Mouse (Mus musculus): ENCODE measurements at regions not wholly inside any gene's neighbourhood (a gene's known extent, or its start where the extent isn't known, plus 50 kb on each side); places are given as distances from the start of the nearest gene placed in this dataset.

DNA sequence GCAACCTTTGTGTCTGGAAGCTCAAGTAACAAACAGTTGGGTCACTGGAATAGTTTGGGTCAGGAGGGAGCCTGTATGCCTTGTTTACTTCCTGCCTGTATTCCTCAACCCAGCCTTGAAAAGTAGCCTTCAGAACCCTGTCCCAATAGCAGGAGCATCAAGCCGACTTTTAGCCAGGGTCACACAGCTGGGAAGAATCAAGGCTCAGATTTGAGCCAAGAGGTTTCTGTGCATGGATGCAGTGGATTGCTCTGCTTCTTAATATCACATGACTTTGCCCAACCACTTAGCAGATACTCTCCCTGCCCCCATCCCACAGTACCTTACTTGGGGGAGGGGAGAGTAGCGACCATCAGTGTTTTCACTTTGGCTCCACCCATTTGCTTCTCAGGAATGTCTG lies 210.2 kb upstream of the N4bp1 start:
- WGBS = 42% methylated on average over 2 of the region's 2 CpGs
- no peak for ATAC-seq (replicated peaks; ENCODE audit: low FRiP score, low read depth)
- H3K4me2 ChIP-seq (ENCODE audit: low read length) = no peak overlapping the region

DNA sequence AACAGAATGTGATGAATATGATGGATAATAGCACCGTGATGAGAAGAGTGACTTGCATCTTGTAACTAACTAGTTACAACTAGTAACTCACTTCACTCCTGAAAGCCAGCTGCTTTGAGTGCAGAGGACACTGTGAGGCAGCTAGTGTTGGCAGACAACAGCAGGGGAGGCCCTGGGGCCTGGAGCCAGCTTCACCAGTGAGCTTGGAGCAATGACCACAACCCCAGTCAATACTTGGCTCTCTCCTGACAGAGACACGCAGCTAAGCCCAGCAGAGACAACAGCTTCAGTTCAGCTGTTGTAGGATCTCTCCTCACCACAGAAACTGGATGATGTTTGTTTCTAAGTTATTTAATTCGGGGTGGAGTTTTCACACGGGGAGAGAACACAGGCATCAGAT lies 209.6 kb upstream of the N4bp1 start:
- WGBS = 72% methylated on average over 4 of the region's 4 CpGs
- H3K27me3 ChIP-seq (ENCODE audit: insufficient read depth, low read length) = no peaks in the 10 kb centered on the region

More for the DNA sequence above, 210.2 kb upstream of the N4bp1 start:
- H3K36me3 ChIP-seq (ENCODE audit: insufficient read depth, low read length) = no peaks in the 10 kb centered on the region
- no peak overlapping the region for H3K27ac ChIP-seq
- no peaks in the 10 kb centered on the region for H3K9me3 ChIP-seq (replicated peaks; ENCODE audit: low read length)
- no peaks in the 10 kb centered on the region for H3K27me3 ChIP-seq (ENCODE audit: insufficient read depth, low read length)
- no peaks in the 10 kb centered on the region for H3K4me1 ChIP-seq (replicated peaks; ENCODE audit: insufficient read depth, low read length)
- TF ChIP-seq CTCF (IDR thresholded peaks at IDR 0.05; ENCODE audit: low read depth) = no peak
- no peak overlapping the region for H3K4me3 ChIP-seq (replicated peaks; ENCODE audit: low read depth, low read length)
- peak; percentile 15 for DNase-seq (ENCODE audit: low spot score)
- no peak overlapping the region for H3K9ac ChIP-seq (ENCODE audit: low read depth, low read length)

DNA sequence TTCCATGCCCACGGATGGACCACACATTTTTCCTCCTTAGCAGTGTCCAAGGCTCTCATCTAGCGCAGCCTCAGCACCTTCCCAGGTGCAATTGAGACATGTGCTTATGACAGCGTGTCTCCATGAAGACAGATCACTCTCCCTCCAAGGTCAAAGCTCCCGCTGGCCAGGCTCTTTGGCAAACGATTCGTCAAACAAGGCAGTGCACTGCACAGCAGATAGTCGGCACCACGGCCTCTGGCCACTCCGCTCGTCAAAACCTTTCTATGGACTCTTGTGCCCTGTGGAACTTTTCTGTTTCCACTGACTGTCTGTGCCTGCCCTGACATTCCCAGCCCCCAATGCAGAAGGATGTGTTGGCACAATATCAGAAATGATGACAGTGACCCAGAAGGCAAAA lies 208.7 kb upstream of the N4bp1 start:
- H3K36me3 ChIP-seq (ENCODE audit: insufficient read depth, low read length) = no peaks in the 10 kb centered on the region
- TF ChIP-seq CTCF (IDR thresholded peaks at IDR 0.05; ENCODE audit: low read depth) = no peak
- no peak overlapping the region for H3K4me2 ChIP-seq (ENCODE audit: low read length)
- H3K27me3 ChIP-seq (ENCODE audit: insufficient read depth, low read length) = no peaks in the 10 kb centered on the region
- no peaks in the 10 kb centered on the region for H3K4me1 ChIP-seq (replicated peaks; ENCODE audit: insufficient read depth, low read length)
- 57% methylated on average over 10 of the region's 10 CpGs for WGBS
- no peak overlapping the region for H3K27ac ChIP-seq
- H3K9ac ChIP-seq (ENCODE audit: low read depth, low read length) = no peak overlapping the region
- DNase-seq (ENCODE audit: low spot score) (no peak), ATAC-seq (replicated peaks; ENCODE audit: low FRiP score, low read depth) (no peak)
- H3K9me3 ChIP-seq (replicated peaks; ENCODE audit: low read length) = no peaks in the 10 kb centered on the region
- no peak overlapping the region for H3K4me3 ChIP-seq (replicated peaks; ENCODE audit: low read depth, low read length)

More for the DNA sequence above, 209.6 kb upstream of the N4bp1 start:
- H3K27ac ChIP-seq = no peak overlapping the region
- H3K4me1 ChIP-seq (replicated peaks; ENCODE audit: insufficient read depth, low read length) = no peaks in the 10 kb centered on the region
- no peak overlapping the region for H3K9ac ChIP-seq (ENCODE audit: low read depth, low read length)
- no peak overlapping the region for H3K4me3 ChIP-seq (replicated peaks; ENCODE audit: low read depth, low read length)
- no peaks in the 10 kb centered on the region for H3K9me3 ChIP-seq (replicated peaks; ENCODE audit: low read length)
- DNase-seq (ENCODE audit: low spot score) (no peak), ATAC-seq (replicated peaks; ENCODE audit: low FRiP score, low read depth) (no peak)
- H3K36me3 ChIP-seq (ENCODE audit: insufficient read depth, low read length) = no peaks in the 10 kb centered on the region
- H3K4me2 ChIP-seq (ENCODE audit: low read length) = no peak overlapping the region
- TF ChIP-seq CTCF (IDR thresholded peaks at IDR 0.05; ENCODE audit: low read depth) = no peak

GRCm38 (mm10) chr8:87093081-87093480 lies 208.0 kb upstream of the N4bp1 start:
- Histone ChIP-seq H3K36me3 (ENCODE audit: insufficient read depth, low read length) (no peaks in the 10 kb centered on the region), H3K4me2 (ENCODE audit: low read length) (no peak overlapping the region), H3K9me3 (replicated peaks; ENCODE audit: low read length) (no peaks in the 10 kb centered on the region), H3K4me1 (replicated peaks; ENCODE audit: insufficient read depth, low read length) (no peaks in the 10 kb centered on the region), H3K4me3 (replicated peaks; ENCODE audit: low read depth, low read length) (no peak overlapping the region), H3K27ac (no peak overlapping the region), H3K27me3 (ENCODE audit: insufficient read depth, low read length) (no peaks in the 10 kb centered on the region), H3K9ac (ENCODE audit: low read depth, low read length) (no peak overlapping the region)
- WGBS = 56% methylated on average over 5 of the region's 5 CpGs
- ATAC-seq (replicated peaks; ENCODE audit: low FRiP score, low read depth) (no peak), DNase-seq (ENCODE audit: low spot score) (no peak)
- TF ChIP-seq CTCF (IDR thresholded peaks at IDR 0.05; ENCODE audit: low read depth) = no peak

- no peak for TF ChIP-seq CTCF (IDR thresholded peaks at IDR 0.05; ENCODE audit: low read depth)
- no peak overlapping the region for H3K4me3 ChIP-seq (replicated peaks; ENCODE audit: low read depth, low read length)
- DNase-seq (ENCODE audit: low spot score) = peak; percentile 65
- no peak overlapping the region for H3K9ac ChIP-seq (ENCODE audit: low read depth, low read length)
- no peaks in the 10 kb centered on the region for H3K4me1 ChIP-seq (replicated peaks; ENCODE audit: insufficient read depth, low read length)
- no peak overlapping the region for H3K27ac ChIP-seq
- H3K36me3 ChIP-seq (ENCODE audit: insufficient read depth, low read length) = no peaks in the 10 kb centered on the region
- no peak for ATAC-seq (replicated peaks; ENCODE audit: low FRiP score, low read depth)
- no peak overlapping the region for H3K4me2 ChIP-seq (ENCODE audit: low read length)
- no peaks in the 10 kb centered on the region for H3K27me3 ChIP-seq (ENCODE audit: insufficient read depth, low read length)
- no peaks in the 10 kb centered on the region for H3K9me3 ChIP-seq (replicated peaks; ENCODE audit: low read length)
- WGBS = 49% methylated on average over 9 of the region's 9 CpGs
Observed at GRCm38 (mm10) chr8:87087451-87088095, 202.5 kb upstream of the N4bp1 start.

DNA sequence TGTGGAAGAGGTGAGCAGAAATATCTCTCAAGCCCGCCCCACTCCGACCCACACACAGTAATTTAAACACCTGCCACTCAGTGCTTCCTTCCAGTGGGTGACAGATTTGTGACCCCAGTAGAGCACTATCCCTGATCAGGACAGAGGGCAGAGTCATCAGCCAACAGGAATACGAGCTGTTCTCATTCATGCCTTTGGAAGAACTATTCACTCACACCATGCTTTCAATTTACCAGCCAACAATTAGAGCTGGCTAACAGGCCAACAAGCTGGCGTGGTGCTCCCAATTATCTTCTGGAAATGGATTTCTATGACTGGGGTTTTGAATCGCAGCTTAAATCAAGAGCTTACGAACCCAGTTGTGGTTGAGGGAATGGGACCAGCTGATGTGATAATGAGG lies 193.2 kb upstream of the N4bp1 start:
- Histone ChIP-seq H3K9ac (ENCODE audit: low read depth, low read length) (no peak overlapping the region), H3K4me1 (replicated peaks; ENCODE audit: insufficient read depth, low read length) (no peaks in the 10 kb centered on the region), H3K27me3 (ENCODE audit: insufficient read depth, low read length) (no peaks in the 10 kb centered on the region), H3K4me2 (ENCODE audit: low read length) (no peak overlapping the region), H3K36me3 (ENCODE audit: insufficient read depth, low read length) (no peaks in the 10 kb centered on the region), H3K4me3 (replicated peaks; ENCODE audit: low read depth, low read length) (no peak overlapping the region), H3K27ac (no peak overlapping the region), H3K9me3 (replicated peaks; ENCODE audit: low read length) (no peaks in the 10 kb centered on the region)
- DNase-seq (ENCODE audit: low spot score) (no peak), ATAC-seq (replicated peaks; ENCODE audit: low FRiP score, low read depth) (no peak)
- WGBS = 45% methylated on average over 6 of the region's 6 CpGs
- no peak for TF ChIP-seq CTCF (IDR thresholded peaks at IDR 0.05; ENCODE audit: low read depth)

GRCm38 (mm10) chr8:87075921-87076320 lies 190.9 kb upstream of the N4bp1 start:
- Histone ChIP-seq H3K4me2 (ENCODE audit: low read length) (no peak overlapping the region), H3K4me1 (replicated peaks; ENCODE audit: insufficient read depth, low read length) (no peaks in the 10 kb centered on the region), H3K27me3 (ENCODE audit: insufficient read depth, low read length) (no peaks in the 10 kb centered on the region), H3K36me3 (ENCODE audit: insufficient read depth, low read length) (no peaks in the 10 kb centered on the region), H3K4me3 (replicated peaks; ENCODE audit: low read depth, low read length) (no peak overlapping the region), H3K27ac (no peak overlapping the region), H3K9me3 (replicated peaks; ENCODE audit: low read length) (no peaks in the 10 kb centered on the region), H3K9ac (ENCODE audit: low read depth, low read length) (no peak overlapping the region)
- no peak for TF ChIP-seq CTCF (IDR thresholded peaks at IDR 0.05; ENCODE audit: low read depth)
- ATAC-seq (replicated peaks; ENCODE audit: low FRiP score, low read depth) (no peak), DNase-seq (ENCODE audit: low spot score) (no peak)
- 90% methylated on average over 4 of the region's 4 CpGs for WGBS

Measured in kidney, postnatal 0 days (tissue).